ENCODE assay signal across 36 mouse cellular contexts in the genomic region with DNA sequence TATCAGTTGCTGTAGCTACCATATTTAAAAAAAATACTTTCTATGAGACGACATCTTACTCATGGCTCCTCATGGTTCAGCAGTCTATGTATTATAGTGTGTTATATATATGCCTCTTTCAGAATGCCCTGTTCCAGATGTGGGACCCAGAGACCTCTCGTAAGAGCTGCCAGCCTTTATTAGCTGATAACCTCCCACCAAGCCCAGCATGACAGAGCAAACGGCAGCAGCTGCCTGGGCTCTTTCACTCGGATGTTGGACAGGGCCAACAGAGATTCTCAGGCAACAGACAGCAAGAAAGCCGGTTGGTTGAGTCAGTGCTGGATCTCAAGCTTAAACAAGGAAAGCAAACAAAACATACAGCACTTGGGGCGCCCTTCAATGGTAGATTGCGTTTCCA. TPM values are rescaled to one million over a fixed set of nuclear protein-coding genes. Genes with fewer than 3 reads are reported as not detected.
"Had no signal": no experiment of that assay in that cellular context is flagged by ENCODE, and none has a peak within 500 bp of the region (broad histone marks: within the 10 kb centered on the region; RNA-seq: fewer than 3 reads in every experiment).

No protein-coding gene starts in this region.

- H3K4me2 ChIP-seq: heart, embryonic 11.5 days; heart, embryonic 13.5 days; heart, embryonic 15.5 days; hindbrain, embryonic 13.5 days; hindbrain, embryonic 15.5 days; limb, embryonic 12.5 days had no signal

- H3K27ac ChIP-seq: gastrocnemius, adult 2 months; heart, adult 2 months; heart, embryonic 13.5 days; heart, embryonic 15.5 days; hindbrain, embryonic 13.5 days; hindbrain, embryonic 15.5 days; layer of hippocampus, adult 2 months; left cerebral cortex, adult 2 months; limb, embryonic 10.5 days; limb, embryonic 12.5 days had no signal

- H3K4me3 ChIP-seq: gastrocnemius, adult 2 months; heart, adult 2 months; heart, embryonic 13.5 days; heart, embryonic 15.5 days; hindbrain, embryonic 13.5 days; hindbrain, embryonic 15.5 days; layer of hippocampus, adult 2 months; left cerebral cortex, adult 2 months; limb, embryonic 10.5 days; limb, embryonic 12.5 days had no signal

- H3K9ac ChIP-seq: heart, embryonic 13.5 days; heart, embryonic 15.5 days; hindbrain, embryonic 13.5 days; hindbrain, embryonic 15.5 days; limb, embryonic 12.5 days had no signal

- H3K27me3 ChIP-seq: heart, embryonic 13.5 days; heart, embryonic 15.5 days; hindbrain, embryonic 13.5 days; hindbrain, embryonic 15.5 days; limb, embryonic 12.5 days had no signal

- ATAC-seq: inflammation-experienced regulatory T-cells, adult 6 months; intestine, postnatal 0 days had no signal

- DNase-seq: gastrocnemius, adult 2 months; gastrocnemius, postnatal 10 days; gastrocnemius, postnatal 36 days; heart, adult 11 months; heart, adult 2 months; heart, postnatal 14 days; heart, postnatal 36 days; kidney, adult 18-20 months; kidney, adult 8-10 months; kidney, postnatal 10 days; kidney, postnatal 25 days; kidney, postnatal 4 days; liver had no signal

- H3K36me3 ChIP-seq: heart, embryonic 13.5 days; heart, embryonic 15.5 days; hindbrain, embryonic 13.5 days; hindbrain, embryonic 15.5 days; limb, embryonic 10.5 days; limb, embryonic 12.5 days had no signal

- H3K9me3 ChIP-seq: heart, embryonic 13.5 days; heart, embryonic 15.5 days; hindbrain, embryonic 13.5 days; hindbrain, embryonic 15.5 days; limb, embryonic 10.5 days; limb, embryonic 12.5 days had no signal

- H3K4me1 ChIP-seq: hindbrain, embryonic 13.5 days; limb, embryonic 10.5 days had no signal

RNA-seq across cellular contexts. Expression of a gene that starts 52.6 kb away (rescaled TPM):
- total RNA-seq: gastrocnemius, adult 2 months; gastrocnemius, postnatal 10 days; gastrocnemius, postnatal 36 days; heart, adult 2 months; heart, postnatal 14 days; heart, postnatal 36 days; hematopoietic stem cell, adult 5-6 weeks; layer of hippocampus, adult 2 months; layer of hippocampus, postnatal 10 days; layer of hippocampus, postnatal 25 days; left cerebral cortex, adult 2 months; left cerebral cortex, postnatal 14 days; left cerebral cortex, postnatal 36 days had no signal
- polyA plus RNA-seq: frontal cortex, adult 2 months; gonadal fat pad, adult 2 months; heart, adult 2 months; heart, embryonic 11.5 days; heart, embryonic 13.5 days; heart, embryonic 15.5 days; heart, postnatal 0 days; hindbrain, embryonic 11.5 days; hindbrain, embryonic 15.5 days; inflammation-experienced regulatory T-cells, adult 6 months; intestine, postnatal 0 days; kidney, embryonic 14.5 days; kidney, embryonic 16.5 days; limb, embryonic 10.5 days; limb, embryonic 12.5 days; limb, embryonic 14.5 days had no signal
